Mouse (Mus musculus): ENCODE data around the gene Moap1. TPM values are rescaled to one million over a fixed set of nuclear protein-coding genes. Genes with fewer than 3 reads are reported as not detected.

The Moap1 gene
- total and polyA plus RNA-seq, 3 experiments, result 8.2 to 8.4 TPM; not detected in 1

DNA sequence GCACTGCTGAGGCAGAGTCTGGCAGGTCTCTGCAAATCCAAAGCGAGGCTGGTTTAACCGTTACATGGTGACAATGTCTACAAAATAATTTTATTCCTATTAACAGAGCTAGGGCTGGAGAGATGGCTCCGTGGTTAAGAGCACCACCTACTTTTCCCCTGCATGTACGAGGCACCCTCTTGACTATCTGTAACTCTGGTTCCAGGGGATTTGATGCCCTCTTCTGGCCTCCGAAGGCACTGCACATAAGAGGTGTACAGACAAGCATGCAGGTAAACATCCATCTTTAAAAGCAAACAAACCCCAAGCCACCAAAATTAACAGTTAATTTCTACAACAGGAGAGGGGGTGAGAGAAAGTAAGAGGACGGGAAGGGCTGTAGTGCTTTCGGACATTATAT lies 12.8 kb upstream of the Moap1 start:
- peaks cover 2 to 33% of the 10 kb centered on the region in 2 experiments for H3K36me3 ChIP-seq (ENCODE audit: control insufficient read depth in 1 of 2, insufficient read depth in 2 of 2, low read length in 2 of 2)
- H3K4me1 ChIP-seq (ENCODE audit: control insufficient read depth in 1 of 2, insufficient read depth in 2 of 2, low read length in 2 of 2), result peaks cover 0 to 11% of the 10 kb centered on the region in 2 experiments; a peak in 2 of 4 replicates
- no peaks in the 10 kb centered on the region for H3K9me3 ChIP-seq (replicated peaks; ENCODE audit: insufficient read depth, low read length)
- peak; percentile 60 for DNase-seq (ENCODE audit: low read depth, low spot score)
- no peak overlapping the region for H3K4me3 ChIP-seq (ENCODE audit: control insufficient read depth in 1 of 2, insufficient read depth in 1 of 2, low read depth in 2 of 2, low read length in 2 of 2)
- H3K79me2 ChIP-seq (ENCODE audit: control insufficient read depth, insufficient read depth, low read length, poor library complexity), result peaks cover 65% of the 10 kb centered on the region
- no peaks in the 10 kb centered on the region for H3K27me3 ChIP-seq (ENCODE audit: control insufficient read depth in 1 of 2, insufficient read depth in 2 of 2, low read length in 2 of 2)
- TF ChIP-seq RAD21 (IDR thresholded peaks at IDR 0.05; ENCODE audit: low read depth, low read length) (peak; percentile 2; the same call in 1 of the 2 replicates), RCOR1 (IDR thresholded peaks at IDR 0.05; ENCODE audit: low read depth, low read length) (no peak), CTCF (IDR thresholded peaks at IDR 0.05 in 2 of 3, conservative IDR thresholded peaks at IDR 0.05 in 1 of 3; ENCODE audit: control insufficient read depth in 1 of 3, insufficient read depth in 1 of 3, low read depth in 2 of 3, low read length in 3 of 3, poor library complexity in 1 of 3, severe bottlenecking in 1 of 3) (peak; percentile 39 to 52 (median 50)), ELF1 (IDR thresholded peaks at IDR 0.05; ENCODE audit: low read depth, low read length) (no peak)
- no peak overlapping the region for H3K27ac ChIP-seq (ENCODE audit: control insufficient read depth, low read depth, low read length)
- no peak overlapping the region for H3K9ac ChIP-seq (ENCODE audit: control insufficient read depth, low read depth, low read length, poor library complexity, severe bottlenecking)

DNA sequence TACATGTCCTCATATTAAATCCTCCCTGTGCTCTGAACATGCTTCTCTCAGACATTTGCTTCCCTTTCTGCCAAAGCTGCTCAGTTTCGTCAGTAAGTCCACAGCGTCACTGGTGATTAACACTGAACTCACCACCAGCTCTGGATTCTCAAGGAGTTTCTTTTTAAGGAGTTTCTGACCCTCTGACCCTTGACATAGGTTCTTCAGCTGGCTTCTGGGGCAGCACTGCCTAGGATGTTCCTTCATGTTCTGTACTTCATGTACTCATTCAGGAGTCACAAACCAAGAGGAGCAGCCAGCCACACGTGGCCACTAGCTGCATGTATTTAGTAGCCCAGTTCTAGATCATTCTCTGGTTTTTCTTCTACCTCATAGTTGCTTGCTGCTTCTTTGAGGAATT lies 4.8 kb upstream of the Moap1 start:
- Histone ChIP-seq H3K79me2 (ENCODE audit: control insufficient read depth, insufficient read depth, low read length, poor library complexity) (peaks cover 49% of the 10 kb centered on the region), H3K4me1 (ENCODE audit: control insufficient read depth in 1 of 2, insufficient read depth in 2 of 2, low read length in 2 of 2) (peaks cover 8 to 19% of the 10 kb centered on the region in 2 experiments; a peak in 3 of 4 replicates), H3K27ac (ENCODE audit: control insufficient read depth, low read depth, low read length) (0 out of 2 replicates have a peak overlapping the region, but pooled peaks have one; percentile 5), H3K36me3 (ENCODE audit: control insufficient read depth in 1 of 2, insufficient read depth in 2 of 2, low read length in 2 of 2) (peaks cover 2 to 36% of the 10 kb centered on the region in 2 experiments; a peak in 3 of 4 replicates), H3K27me3 (ENCODE audit: control insufficient read depth in 1 of 2, insufficient read depth in 2 of 2, low read length in 2 of 2) (no peaks in the 10 kb centered on the region), H3K9ac (ENCODE audit: control insufficient read depth, low read depth, low read length, poor library complexity, severe bottlenecking) (no peak overlapping the region), H3K9me3 (replicated peaks; ENCODE audit: insufficient read depth, low read length) (no peaks in the 10 kb centered on the region), H3K4me3 (ENCODE audit: control insufficient read depth in 1 of 2, insufficient read depth in 1 of 2, low read depth in 2 of 2, low read length in 2 of 2) (no peak overlapping the region)
- TF ChIP-seq CTCF (IDR thresholded peaks at IDR 0.05 in 2 of 3, conservative IDR thresholded peaks at IDR 0.05 in 1 of 3; ENCODE audit: control insufficient read depth in 1 of 3, insufficient read depth in 1 of 3, low read depth in 2 of 3, low read length in 3 of 3, poor library complexity in 1 of 3, severe bottlenecking in 1 of 3), result no peak
- TF ChIP-seq MYB (IDR thresholded peaks at IDR 0.05; ENCODE audit: low read depth, low read length), result no peak
- TF ChIP-seq USF2 (IDR thresholded peaks at IDR 0.05; ENCODE audit: borderline replicate concordance in 1 of 2, insufficient read depth in 1 of 2, low read depth in 1 of 2, low read length in 2 of 2), result no peak
- TF ChIP-seq ZMIZ1 (IDR thresholded peaks at IDR 0.05; ENCODE audit: low read depth, low read length), result no peak
- no peak for TF ChIP-seq BHLHE40 (IDR thresholded peaks at IDR 0.05; ENCODE audit: borderline replicate concordance, low read depth, low read length)
- TF ChIP-seq POLR2A (IDR thresholded peaks at IDR 0.05; ENCODE audit: control insufficient read depth in 1 of 2, insufficient read depth in 1 of 2, low read depth in 1 of 2, low read length in 2 of 2, poor library complexity in 1 of 2), result no peak
- DNase-seq (ENCODE audit: low read depth, low spot score), result no peak

DNA sequence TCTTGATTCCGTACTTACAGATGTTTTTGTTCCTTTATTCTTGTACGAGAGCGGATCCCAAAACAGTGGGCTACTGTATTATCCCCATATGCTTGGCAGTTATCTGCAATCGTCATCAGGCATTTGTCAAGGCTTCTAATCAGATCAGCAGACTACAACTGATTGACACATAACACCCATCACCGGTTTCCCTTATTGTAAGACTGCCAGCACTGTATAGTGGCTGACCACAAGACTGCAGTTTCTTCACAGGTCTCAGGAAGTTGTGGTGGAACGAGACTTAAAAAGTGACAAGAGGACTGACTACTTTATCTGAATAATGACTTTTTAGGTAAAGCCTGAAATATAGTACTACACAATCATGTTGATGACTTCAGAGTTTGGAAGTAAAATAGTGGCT lies 1.4 kb upstream of the Moap1 start:
- peak; percentile 87 for DNase-seq (ENCODE audit: low read depth, low spot score)
- H3K27ac ChIP-seq (ENCODE audit: control insufficient read depth, low read depth, low read length), result peak overlapping the region; percentile 87
- peaks cover 0 to 47% of the 10 kb centered on the region in 2 experiments; a peak in 3 of 4 replicates for H3K36me3 ChIP-seq (ENCODE audit: control insufficient read depth in 1 of 2, insufficient read depth in 2 of 2, low read length in 2 of 2)
- H3K4me1 ChIP-seq (ENCODE audit: control insufficient read depth in 1 of 2, insufficient read depth in 2 of 2, low read length in 2 of 2), result peaks cover 8 to 26% of the 10 kb centered on the region in 2 experiments; a peak in 3 of 4 replicates
- H3K4me3 ChIP-seq (ENCODE audit: control insufficient read depth in 1 of 2, insufficient read depth in 1 of 2, low read depth in 2 of 2, low read length in 2 of 2), result peak overlapping the region; percentile 52 to 87
- H3K79me2 ChIP-seq (ENCODE audit: control insufficient read depth, insufficient read depth, low read length, poor library complexity), result peaks cover 37% of the 10 kb centered on the region
- H3K9ac ChIP-seq (ENCODE audit: control insufficient read depth, low read depth, low read length, poor library complexity, severe bottlenecking), result peak overlapping the region; percentile 82
- H3K27me3 ChIP-seq (ENCODE audit: control insufficient read depth in 1 of 2, insufficient read depth in 2 of 2, low read length in 2 of 2), result no peaks in the 10 kb centered on the region
- no peaks in the 10 kb centered on the region for H3K9me3 ChIP-seq (replicated peaks; ENCODE audit: insufficient read depth, low read length)
- TF ChIP-seq MEF2A (IDR thresholded peaks at IDR 0.05; ENCODE audit: extremely low read depth, insufficient replicate concordance, low read depth, low read length, poor library complexity, severe bottlenecking), result no peak
- TF ChIP-seq GATA1 (IDR thresholded peaks at IDR 0.05; ENCODE audit: low read depth, low read length), result peak; percentile 90
- TF ChIP-seq MYC (IDR thresholded peaks at IDR 0.05; ENCODE audit: low read depth, low read length), result no peak
- TF ChIP-seq ZKSCAN1 (IDR thresholded peaks at IDR 0.05; ENCODE audit: low read depth, low read length), result no peak
- TF ChIP-seq SIN3A (IDR thresholded peaks at IDR 0.05; ENCODE audit: low read length), result peak; percentile 47
- TF ChIP-seq HCFC1 (IDR thresholded peaks at IDR 0.05; ENCODE audit: low read depth, low read length), result no peak
- TF ChIP-seq ETS1 (IDR thresholded peaks at IDR 0.05; ENCODE audit: low read depth, low read length), result peak; percentile 87
- TF ChIP-seq NRF1 (IDR thresholded peaks at IDR 0.05; ENCODE audit: insufficient read depth, low read depth, low read length, poor library complexity, severe bottlenecking), result no peak
- no peak for TF ChIP-seq MAZ (IDR thresholded peaks at IDR 0.05; ENCODE audit: low read depth, low read length)
- no peak for TF ChIP-seq POLR2AphosphoS2 (IDR thresholded peaks at IDR 0.05; ENCODE audit: low read length)
- peak; percentile 88 for TF ChIP-seq RCOR1 (IDR thresholded peaks at IDR 0.05; ENCODE audit: low read depth, low read length)
- TF ChIP-seq ZC3H11A (IDR thresholded peaks at IDR 0.05; ENCODE audit: low read depth, low read length), result no peak
- TF ChIP-seq MAFK (IDR thresholded peaks at IDR 0.05; ENCODE audit: borderline replicate concordance, low read depth, low read length), result no peak
- TF ChIP-seq POLR2A (IDR thresholded peaks at IDR 0.05; ENCODE audit: control insufficient read depth in 1 of 2, insufficient read depth in 1 of 2, low read depth in 1 of 2, low read length in 2 of 2, poor library complexity in 1 of 2), result no peak
- TF ChIP-seq POLR2AphosphoS5 (IDR thresholded peaks at IDR 0.05; ENCODE audit: borderline replicate concordance, low read depth, low read length), result no peak
- TF ChIP-seq USF1 (IDR thresholded peaks at IDR 0.05; ENCODE audit: low read depth, low read length), result no peak
- TF ChIP-seq TAL1 (IDR thresholded peaks at IDR 0.05; ENCODE audit: low read length), result no peak; the same call in 1 of the 2 replicates
